Mouse (Mus musculus) erythroblast, embryonic 14.5 days (primary cell): Measurements from ENCODE around the gene Cdkl2.
A peak's percentile ranks its signal among the peaks of the same experiment; 100 is the strongest.

Source experiments
- GATA1 ChIP-seq: IDR thresholded peaks from 2 replicates; pipeline ENCODE4 v1.6.1; 2012; ENCODE audit warnings: low read length, inconsistent platforms, mixed read lengths
- TAL1 ChIP-seq: IDR thresholded peaks from 3 replicates; pipeline ENCODE4 v1.6.1; 2012; ENCODE audit warnings: low read length, inconsistent platforms, mixed read lengths

GRCm38 (mm10) chr5:91960606-91961254 is 83.0 kb downstream of the Cdkl2 start:
- TF ChIP-seq GATA1 (peak; percentile 84), TAL1 (peak; percentile 69)
